Mouse (Mus musculus) cerebellum, adult 8-10 months (tissue): ENCODE measurements around the gene Zic5.

Experiments
- DNase-seq: peaks from one replicate; pipeline ENCODE4 v3.0.0; 2022

The Zic5 gene

DNA sequence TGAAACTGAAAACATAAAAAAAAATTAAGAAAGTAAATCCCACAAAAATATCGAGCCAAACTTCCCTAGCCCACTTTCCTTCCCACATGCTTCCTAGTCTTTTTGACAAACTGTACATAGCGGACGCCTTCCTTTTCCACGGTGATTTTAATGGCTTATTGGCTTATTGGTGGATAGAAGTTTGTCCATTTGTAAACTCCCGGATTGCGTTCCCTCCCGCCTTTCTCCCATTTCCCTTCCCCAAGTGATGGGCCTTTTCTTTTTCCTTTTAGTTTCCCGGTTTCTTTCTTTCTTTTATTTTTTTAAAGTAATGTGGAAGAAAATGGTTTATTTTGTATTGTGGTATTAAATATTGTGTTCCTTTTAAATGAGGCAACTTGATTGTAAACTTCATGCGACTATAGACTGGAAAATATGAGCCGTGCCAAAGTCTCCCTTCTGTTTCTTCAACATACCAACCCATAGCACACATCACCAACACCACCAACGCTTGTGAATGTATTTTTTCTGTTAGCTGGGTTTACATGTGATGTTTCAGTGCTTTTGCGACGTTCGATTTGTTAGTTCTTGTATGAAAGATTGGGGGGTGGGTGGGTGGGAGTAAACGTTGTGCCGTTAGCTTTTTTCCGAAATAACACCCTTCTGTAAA is 14.1 kb upstream of the Zic5 start:
- peak; percentile 18 for DNase-seq

- DNase-seq, result peak; percentile 61
Measured at GRCm38 (mm10) chr14:122478574-122479011, 13.1 kb upstream of the Zic5 start.

GRCm38 (mm10) chr14:122477971-122478573 is 12.6 kb upstream of the Zic5 start:
- DNase-seq, result peak; percentile 58

DNA sequence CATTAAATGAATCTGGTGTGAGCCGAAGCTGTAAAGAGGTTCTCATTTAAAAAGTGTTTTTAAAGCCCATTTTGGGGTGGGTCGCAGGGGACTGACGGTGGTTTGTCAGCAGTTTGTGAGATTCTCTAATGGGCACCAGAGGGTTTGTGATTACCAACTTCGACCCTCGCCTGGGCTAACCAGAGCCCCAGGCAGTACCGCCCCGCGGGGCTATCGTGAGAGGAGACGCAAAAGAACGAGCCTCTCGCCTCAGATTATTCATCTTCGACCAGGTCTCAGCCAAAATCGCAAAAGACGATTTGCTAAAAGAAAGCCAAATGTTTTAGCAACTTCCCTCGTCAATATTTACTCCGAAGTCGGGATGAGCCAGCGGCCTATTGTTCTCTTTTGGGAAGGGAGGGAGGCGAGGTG is 11.8 kb upstream of the Zic5 start:
- peak; percentile 34 for DNase-seq

DNA sequence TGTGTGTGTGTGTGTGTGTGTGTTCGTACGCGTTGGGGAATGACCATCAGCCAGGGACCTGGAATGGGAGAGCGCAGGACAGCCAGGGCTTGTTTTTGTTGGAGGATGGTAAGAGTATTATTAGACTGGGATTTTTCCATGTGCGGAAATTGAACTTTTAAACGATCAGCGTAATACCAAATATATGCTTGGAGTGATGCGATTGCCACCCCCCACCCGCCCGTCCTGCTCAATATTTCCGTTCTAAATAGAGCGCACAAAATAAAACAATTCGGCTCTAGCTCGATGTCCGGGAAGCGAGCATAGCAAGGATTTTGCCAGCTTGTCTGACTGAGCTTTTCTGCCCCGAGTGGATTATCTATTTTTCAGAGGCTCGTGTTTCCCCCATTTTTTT is 11.3 kb upstream of the Zic5 start:
- DNase-seq, result no peak

GRCm38 (mm10) chr14:122476041-122476821 is 10.8 kb upstream of the Zic5 start:
- DNase-seq, result peak; percentile 58

- no peak for DNase-seq
Measured at GRCm38 (mm10) chr14:122475557-122476040, 10.1 kb upstream of the Zic5 start.

DNA sequence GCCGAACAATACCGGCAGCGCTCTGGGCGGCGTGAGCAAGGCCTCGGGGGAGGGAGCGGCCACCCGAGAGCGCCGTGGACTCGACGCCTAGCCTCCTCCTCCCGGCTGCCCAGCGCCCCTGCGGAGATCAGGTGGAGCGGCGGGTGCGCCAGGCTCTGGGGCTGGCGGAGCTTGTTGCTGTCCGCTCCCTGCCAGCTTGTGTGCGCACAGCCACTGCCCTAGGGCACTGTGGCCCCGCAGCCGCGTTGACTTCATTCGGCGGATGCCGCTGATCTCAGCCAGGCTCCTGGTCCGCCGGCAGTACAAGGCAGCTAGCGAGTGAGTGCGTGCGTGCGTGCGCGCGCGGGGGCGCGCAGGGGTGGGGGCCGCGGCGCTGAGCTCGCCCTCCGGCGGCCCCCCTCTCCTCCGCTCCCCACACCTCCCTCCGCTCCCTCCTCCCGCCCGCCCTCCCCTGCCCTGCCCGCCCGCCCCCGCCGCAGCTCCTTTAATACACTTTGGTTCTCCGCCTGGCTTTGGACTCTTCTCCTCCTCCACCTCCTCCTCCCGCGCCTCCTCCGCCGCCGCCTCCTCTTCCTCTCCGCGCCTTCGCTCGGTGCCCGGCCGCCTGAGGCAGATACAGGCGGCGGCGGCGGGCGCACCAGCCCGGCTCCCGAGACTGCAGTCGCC is 9.5 kb upstream of the Zic5 start, which contains the start of gene Zic2:
Zic2 (plus strand) TSS at position 545 of the 666 bp plus-strand sequence.
- DNase-seq, result peak; percentile 94

GRCm38 (mm10) chr14:122474041-122474890 is 8.8 kb upstream of the Zic5 start:
- DNase-seq, result peak; percentile 85

GRCm38 (mm10) chr14:122473211-122473751 is 7.8 kb upstream of the Zic5 start:
- DNase-seq, result peak; percentile 57

DNA sequence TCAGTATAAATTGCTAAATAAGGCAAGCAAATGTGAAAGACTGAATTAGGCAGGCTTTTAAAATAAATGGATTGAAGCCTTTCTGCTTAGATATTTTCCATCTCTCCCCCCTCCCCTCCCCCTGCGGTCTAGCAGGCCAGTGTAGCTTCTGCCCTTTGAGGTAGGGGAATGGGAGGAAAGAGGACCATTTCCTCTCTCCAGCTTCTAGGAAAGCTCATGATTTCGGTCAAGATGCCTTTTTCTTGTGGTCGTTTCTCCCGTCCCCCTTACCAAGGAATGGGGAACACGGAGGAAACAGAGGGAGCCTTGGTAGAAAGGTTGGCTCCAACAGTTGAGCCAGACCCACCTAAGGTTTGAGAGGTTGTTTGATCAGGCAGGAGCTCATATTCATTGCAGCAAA is 7.2 kb upstream of the Zic5 start:
- peak; percentile 42 for DNase-seq

GRCm38 (mm10) chr14:122472161-122472560 is 6.7 kb upstream of the Zic5 start:
- DNase-seq, result peak; percentile 61

DNA sequence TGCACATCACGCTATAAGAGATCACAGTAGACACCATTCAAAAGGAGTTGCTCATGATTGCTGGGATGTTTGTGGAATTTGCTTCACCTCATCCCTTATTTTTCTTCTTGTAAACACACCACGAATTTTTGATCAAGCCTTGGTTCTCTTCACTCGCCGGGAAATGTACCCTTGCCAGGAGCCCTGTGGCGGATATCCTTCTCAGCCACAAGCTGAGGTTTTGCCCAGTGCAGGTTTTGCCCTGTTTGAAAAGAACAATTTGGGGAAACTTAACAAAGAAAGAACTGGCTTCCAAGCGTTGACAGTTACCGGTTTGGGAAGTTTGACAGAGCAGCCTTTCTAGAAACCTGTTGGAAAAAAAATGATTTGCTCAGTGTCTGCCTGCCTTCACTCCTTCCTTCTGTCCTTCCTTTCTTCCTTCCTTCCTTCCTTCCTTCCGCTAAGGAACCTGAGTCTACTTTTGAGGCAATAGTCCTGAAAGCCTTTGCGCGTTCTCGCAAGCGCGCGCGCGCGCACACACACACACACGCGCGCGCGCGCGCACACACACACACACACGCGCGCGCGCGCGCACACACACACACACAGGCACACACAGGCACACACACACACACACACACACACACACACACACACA is 6.1 kb upstream of the Zic5 start:
- peak; percentile 59 for DNase-seq

GRCm38 (mm10) chr14:122468971-122469755 is 3.7 kb upstream of the Zic5 start:
- peak; percentile 63 for DNase-seq

GRCm38 (mm10) chr14:122467926-122468841 is 2.7 kb upstream of the Zic5 start:
- DNase-seq, result peak; percentile 66

GRCm38 (mm10) chr14:122466756-122467362 is 1.4 kb upstream of the Zic5 start:
- DNase-seq, result peak; percentile 21

GRCm38 (mm10) chr14:122465931-122466490 is 534 bp upstream of the Zic5 start:
- DNase-seq, result peak; percentile 41

DNA sequence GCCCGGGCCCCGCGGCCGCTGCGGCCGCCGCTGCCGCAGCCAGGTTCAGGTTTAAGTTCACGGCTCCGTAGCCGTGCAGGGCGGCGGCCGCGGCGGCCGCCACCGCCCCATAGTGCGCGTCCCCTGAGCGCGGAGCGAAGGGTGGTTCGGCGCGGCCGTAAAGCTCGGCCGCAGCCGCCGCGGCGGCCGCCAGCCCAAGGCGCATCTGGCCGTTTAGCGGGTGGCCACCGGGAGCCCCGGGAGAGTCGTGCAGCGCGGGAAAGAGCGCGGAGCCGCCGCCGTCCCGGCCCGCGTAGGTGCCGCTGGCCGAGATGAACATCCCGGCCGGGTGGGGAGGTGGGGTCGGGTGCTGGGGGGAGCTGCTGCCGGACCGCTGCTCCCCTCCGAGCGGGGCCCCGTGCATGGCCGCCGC is 1.1 kb downstream of the Zic5 start:
- DNase-seq, result no peak
